Mouse (Mus musculus): ENCODE measurements around the gene Aaed1.

- no peak for TF ChIP-seq CTCF (IDR thresholded peaks at IDR 0.05; ENCODE audit: extremely low read depth, insufficient read depth, insufficient read length, insufficient replicate concordance)
- TF ChIP-seq POLR2A (IDR thresholded peaks at IDR 0.05; ENCODE audit: low read depth, low read length): no peak
Measured at GRCm38 (mm10) chr13:64257814-64258515, 54.5 kb downstream of the Aaed1 start.

All from spleen, adult 2 months (tissue).